Mouse (Mus musculus) limb, embryonic 14.5 days (tissue): Measurements from ENCODE around the gene Lpin1. TPM values are rescaled to one million over a fixed set of nuclear protein-coding genes. Genes with fewer than 3 reads are reported as not detected.
A peak's percentile ranks its signal among the peaks of the same experiment; 100 is the strongest.

Experiments used
- ATAC-seq: fragments of 200-750 bp; cut with Nextera tagmentation; 2 replicates; pipeline ENCODE4 v1.8.0; 2017; ENCODE audit warnings: low read depth, moderate number of reproducible peaks, moderate TSS enrichment; ENCODE audit not compliant: low FRiP score
- DNase-seq: peaks from one replicate; pipeline ENCODE4 v3.0.0-alpha.2; 2015; ENCODE audit warnings: low spot score
- H3K27ac ChIP-seq: fragments of 300-500 bp; sonication (generic); replicated peaks from 2 replicates; pipeline ENCODE4 v1.5.1; 2014; ENCODE audit warnings: low read depth, mild to moderate bottlenecking, low read length, moderate library complexity, mixed read lengths
- H3K27me3 ChIP-seq: fragments of 300-500 bp; sonication (generic); 2 replicates; pipeline ENCODE4 v1.6.1; 2014; ENCODE audit warnings: low read length, mixed read lengths; ENCODE audit not compliant: control insufficient read depth, insufficient read depth
- H3K36me3 ChIP-seq: fragments of 300-500 bp; sonication (generic); 2 replicates; pipeline ENCODE4 v1.6.1; 2014; ENCODE audit warnings: mild to moderate bottlenecking, low read length, moderate library complexity, mixed read lengths; ENCODE audit not compliant: control insufficient read depth, insufficient read depth
- H3K4me1 ChIP-seq: fragments of 300-500 bp; sonication (generic); 2 replicates; pipeline ENCODE4 v1.6.1; 2014; ENCODE audit warnings: antibody characterized with exemption, low read length, mixed read lengths; ENCODE audit not compliant: control insufficient read depth, insufficient read depth
- H3K4me2 ChIP-seq: fragments of 300-500 bp; sonication (generic); replicated peaks from 2 replicates; pipeline ENCODE4 v1.6.1; 2014; ENCODE audit warnings: low read depth, mild to moderate bottlenecking, low read length, moderate library complexity; ENCODE audit not compliant: severe bottlenecking
- H3K4me3 ChIP-seq: fragments of 300-500 bp; sonication (generic); replicated peaks from 2 replicates; pipeline ENCODE4 v1.5.1; 2014; ENCODE audit warnings: low read length
- H3K9ac ChIP-seq: fragments of 300-500 bp; sonication (generic); 2 replicates; pipeline ENCODE4 v1.6.1; 2014; ENCODE audit warnings: mild to moderate bottlenecking, low read depth, low read length, moderate library complexity; ENCODE audit not compliant: severe bottlenecking
- H3K9me3 ChIP-seq: fragments of 300-500 bp; sonication (generic); 2 replicates; pipeline ENCODE4 v1.6.1; 2016; ENCODE audit warnings: low read length; ENCODE audit not compliant: control insufficient read depth
- POLR2A ChIP-seq: fragments of 200-500 bp; IDR thresholded peaks from 2 replicates; pipeline ENCODE4 v1.8.0; 2012; ENCODE audit warnings: inconsistent platforms, mild to moderate bottlenecking, moderate library complexity, borderline replicate concordance; ENCODE audit not compliant: insufficient read depth, insufficient read length; ENCODE audit errors: extremely low read depth
- WGBS: fragments of 180-500 bp; shearing (Covaris S2); extraction: QIAGEN DNeasy Blood & Tissue Kit; methylation state at CpG from one replicate; pipeline ENCODE4 v1.1.7; 2014; 5-methylcytosine and 5-hydroxymethylcytosine counted together
- polyA plus RNA-seq, 2 experiments: library from polyadenylated mRNA; depleted of rRNA in 1 of 2; stranded (reverse) in 1 of 2; unstranded in 1 of 2; fragments of >200 nt; fragmentation: Nextera tagmentation in 1 of 2; extraction: Ambion mirVana in 1 of 2; gene quantifications; 2 replicates each; pipeline versions ENCODE4 v1.2.1 to v1.2.3; 2012 to 2014

Gene Lpin1
- polyA plus RNA-seq, 2 experiments, result 6.4 to 6.5 TPM

DNA sequence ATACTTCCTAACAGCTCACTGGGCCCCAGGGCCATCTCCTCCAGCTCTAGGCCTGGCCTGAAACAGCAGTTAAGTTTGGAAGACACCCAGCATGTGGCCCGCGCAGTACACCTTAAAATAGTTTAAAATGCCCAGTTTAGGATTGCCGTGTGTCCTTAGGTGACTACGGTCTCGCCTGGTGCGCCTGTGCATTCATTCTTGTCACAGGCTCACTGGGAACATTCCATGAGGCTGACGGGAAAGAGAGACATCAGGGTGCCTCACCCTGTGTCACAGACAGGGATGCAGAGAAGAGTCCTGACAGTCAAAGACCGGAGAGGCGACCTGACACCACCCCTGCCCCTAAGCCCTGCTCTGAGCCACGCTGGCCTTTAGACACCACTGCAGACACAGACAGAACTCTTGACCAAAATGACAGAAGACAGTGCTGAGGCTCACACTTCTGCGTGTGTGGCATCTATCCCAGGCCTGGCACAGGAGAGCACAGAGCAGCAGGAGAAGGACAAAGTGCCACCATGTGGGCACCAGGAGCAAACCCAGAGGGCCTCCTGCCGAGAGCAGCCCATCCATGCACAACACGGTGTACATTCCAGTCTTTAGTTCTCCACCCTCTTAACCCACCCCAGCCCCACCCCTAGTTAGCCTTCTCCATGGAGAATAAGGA is 58.5 kb downstream of the Lpin1 start:
- DNase-seq (no peak), ATAC-seq (no peak)
- no peaks in the 10 kb centered on the region for H3K27me3 ChIP-seq
- no peak overlapping the region for H3K4me2 ChIP-seq
- H3K9ac ChIP-seq, result no peak overlapping the region
- H3K4me1 ChIP-seq, result peaks cover under 1% of the 10 kb centered on the region; the same call in 1 of the 2 replicates
- H3K27ac ChIP-seq, result no peak overlapping the region
- 82% methylated on average over 13 of the region's 13 CpGs for WGBS
- TF ChIP-seq POLR2A, result no peak
- peaks cover 25% of the 10 kb centered on the region for H3K36me3 ChIP-seq
- H3K4me3 ChIP-seq, result no peak overlapping the region
- H3K9me3 ChIP-seq, result no peaks in the 10 kb centered on the region

DNA sequence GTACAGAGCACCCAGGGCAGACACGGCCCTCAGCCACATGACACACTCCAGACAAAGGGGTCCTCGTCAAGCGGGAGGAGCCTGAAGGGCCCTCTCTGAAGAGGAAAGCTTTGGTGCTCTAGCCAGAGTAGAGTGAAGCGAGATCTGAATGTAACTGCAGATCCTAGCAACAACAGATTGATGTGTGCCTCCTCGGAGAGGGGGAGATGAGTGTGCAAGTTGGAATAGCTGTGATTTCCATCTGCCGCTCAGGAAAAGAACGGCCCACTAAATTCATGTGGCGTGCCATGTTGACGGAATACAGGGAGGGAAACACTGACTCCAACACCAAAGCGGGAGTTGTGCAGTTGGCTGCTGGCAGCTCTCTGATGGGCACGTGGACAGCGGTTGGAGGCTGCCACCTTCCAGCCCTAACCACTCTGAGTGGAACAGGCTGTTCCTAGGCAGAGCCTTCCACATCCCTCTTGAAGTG is 59.7 kb downstream of the Lpin1 start:
- H3K27ac ChIP-seq, result no peak overlapping the region
- no peak for ATAC-seq

GRCm38 (mm10) chr12:16548824-16549375 is 61.9 kb downstream of the Lpin1 start:
- Histone ChIP-seq H3K27me3 (no peaks in the 10 kb centered on the region), H3K36me3 (peaks cover 35% of the 10 kb centered on the region), H3K4me2 (no peak overlapping the region), H3K4me1 (no peaks in the 10 kb centered on the region), H3K27ac (no peak overlapping the region), H3K4me3 (no peak overlapping the region), H3K9me3 (no peaks in the 10 kb centered on the region), H3K9ac (no peak overlapping the region)
- no peak for TF ChIP-seq POLR2A
- DNase-seq, result no peak
- WGBS, result 70% methylated on average over 12 of the region's 12 CpGs
- no peak for ATAC-seq

More for the DNA sequence above, 59.7 kb downstream of the Lpin1 start:
- DNase-seq, result no peak
- no peak for TF ChIP-seq POLR2A
- Histone ChIP-seq H3K4me2 (no peak overlapping the region), H3K36me3 (peaks cover 33% of the 10 kb centered on the region), H3K9me3 (no peaks in the 10 kb centered on the region), H3K4me3 (no peak overlapping the region), H3K9ac (no peak overlapping the region), H3K4me1 (no peaks in the 10 kb centered on the region), H3K27me3 (no peaks in the 10 kb centered on the region)
- 62% methylated on average over 12 of the region's 12 CpGs for WGBS

DNA sequence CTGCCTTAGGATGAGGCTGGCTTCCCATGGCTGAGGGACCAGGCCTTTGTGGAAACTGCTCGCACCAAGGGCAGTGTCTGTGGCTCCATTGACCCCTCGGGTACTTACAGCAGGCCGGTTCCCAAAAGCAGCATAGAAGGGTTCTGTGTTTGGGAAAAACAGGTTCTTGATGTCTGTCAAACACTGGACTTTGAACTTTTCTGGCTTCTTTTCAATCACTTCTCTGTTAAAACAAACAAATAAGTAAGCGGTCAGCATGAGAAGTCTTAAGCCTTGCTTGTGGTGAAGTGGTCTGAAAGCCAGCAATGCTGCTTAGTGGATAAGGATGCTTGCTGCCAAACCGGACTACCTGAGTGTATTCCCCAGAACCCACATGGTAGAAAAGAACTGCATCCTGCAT is 69.2 kb downstream of the Lpin1 start:
- Histone ChIP-seq H3K9me3 (no peaks in the 10 kb centered on the region), H3K27me3 (no peaks in the 10 kb centered on the region), H3K4me1 (peaks cover 18% of the 10 kb centered on the region), H3K36me3 (peaks cover 38% of the 10 kb centered on the region), H3K4me3 (no peak overlapping the region), H3K4me2 (no peak overlapping the region), H3K27ac (no peak overlapping the region), H3K9ac (no peak overlapping the region)
- WGBS, result 91% methylated on average over 5 of the region's 5 CpGs
- DNase-seq, result no peak
- no peak for TF ChIP-seq POLR2A
- ATAC-seq, result no peak

DNA sequence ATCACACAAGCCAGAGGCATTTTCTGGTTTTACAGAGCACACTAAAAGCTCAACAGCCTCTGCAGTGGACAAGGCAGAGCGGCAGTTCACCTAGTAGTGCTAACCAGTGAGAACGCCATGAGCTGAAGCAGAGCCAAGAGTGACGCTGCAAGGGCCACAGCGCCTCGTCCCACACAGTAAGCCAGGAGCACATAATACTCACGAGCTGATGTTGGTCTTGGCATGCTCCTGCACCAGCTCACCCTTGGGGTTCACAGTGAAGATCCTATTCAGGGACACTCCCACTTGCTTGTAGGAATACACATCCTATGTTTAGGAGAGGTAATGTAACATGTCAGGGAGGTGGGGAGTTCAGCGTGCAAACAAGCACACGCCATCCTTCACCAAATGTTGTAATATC is 70.1 kb downstream of the Lpin1 start:
- 38% methylated on average over 8 of the region's 8 CpGs for WGBS
- H3K4me3 ChIP-seq, result no peak overlapping the region
- no peaks in the 10 kb centered on the region for H3K9me3 ChIP-seq
- no peak overlapping the region for H3K9ac ChIP-seq
- TF ChIP-seq POLR2A, result no peak
- peaks cover 18% of the 10 kb centered on the region for H3K4me1 ChIP-seq
- H3K27ac ChIP-seq, result 0 out of 2 replicates have a peak overlapping the region, but pooled peaks have one; percentile 56
- no peaks in the 10 kb centered on the region for H3K27me3 ChIP-seq
- H3K4me2 ChIP-seq, result no peak overlapping the region
- peak; percentile 21 for DNase-seq
- H3K36me3 ChIP-seq, result peaks cover 32% of the 10 kb centered on the region
- no peak; the same call in 1 of the 2 replicates for ATAC-seq
